Mouse (Mus musculus) mouse embryonic stem cell (cell line): ENCODE measurements at regions not wholly inside any gene's neighbourhood (a gene's known extent, or its start where the extent isn't known, plus 50 kb on each side); places are given as distances from the start of the nearest gene placed in this dataset.

Experiments
- in situ Hi-C, 2 experiments: fragments of 300-500 bp; cut with MboI; formaldehyde crosslinking; loops; 1 replicate in 1 of 2; 3 replicates in 1 of 2; pipeline ENCODE4 v1.14.3; 2019 to 2020; ENCODE audit warnings: low sequenced_read_pairs in 2 of 2, low pct_unique_long_range_greater_than_20kb in 1 of 2, mixed read lengths in 1 of 2; ENCODE audit not compliant: unreplicated experiment in 1 of 2

- in situ Hi-C loops = no loop called here
Measured at GRCm38 (mm10) chr2:149671870-149672269, 157.1 kb upstream of the Syndig1 start.

GRCm38 (mm10) chr2:149679822-149680459 is 149.1 kb upstream of the Syndig1 start:
- in situ Hi-C loops = no loop called here

DNA sequence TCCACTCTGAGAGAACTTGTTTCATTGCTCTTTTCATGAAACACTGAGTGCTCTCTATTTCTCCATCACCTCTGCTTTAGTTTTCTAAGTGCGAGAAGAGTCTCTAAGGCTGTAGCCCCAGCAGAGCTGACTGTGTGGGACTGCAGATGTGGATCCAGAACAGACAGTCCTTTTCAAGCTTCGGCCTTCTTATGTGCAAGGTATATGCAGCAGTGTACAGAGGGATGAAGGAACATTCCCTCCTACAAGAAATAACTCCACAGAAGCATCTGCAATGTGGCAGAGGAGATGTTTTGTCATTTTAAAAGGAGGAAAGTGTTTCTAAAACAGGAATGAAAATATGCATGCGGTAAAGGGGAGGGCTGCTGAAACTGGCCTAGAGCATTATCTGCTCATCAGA is 106.7 kb upstream of the Syndig1 start:
- in situ Hi-C loops = no loop called here

- in situ Hi-C loops = no loop called here
Measured at GRCm38 (mm10) chr2:149724279-149724678, 104.7 kb upstream of the Syndig1 start.

DNA sequence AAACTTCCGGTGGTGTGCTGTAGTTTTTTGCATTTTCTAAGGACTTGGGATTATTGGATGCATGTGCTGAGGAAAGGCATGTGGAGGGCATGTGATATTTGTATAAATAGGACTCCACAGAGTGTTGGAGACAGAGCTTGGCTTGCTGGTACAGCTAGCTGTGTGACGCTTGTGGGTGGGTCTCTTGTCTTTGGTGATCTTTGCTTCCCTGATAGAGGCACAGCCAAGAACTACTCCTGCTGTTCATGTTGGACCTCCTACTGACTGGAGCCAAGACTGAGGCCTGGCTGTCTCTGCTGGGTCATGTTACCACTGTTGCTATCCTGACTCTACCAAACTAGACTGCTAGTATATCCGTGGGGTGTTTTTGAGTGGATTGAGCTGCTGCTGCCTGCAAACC is 103.1 kb upstream of the Syndig1 start:
- in situ Hi-C loops = no loop called here

GRCm38 (mm10) chr2:149737837-149738236 is 91.2 kb upstream of the Syndig1 start:
- in situ Hi-C loops = no loop called here

GRCm38 (mm10) chr2:149739886-149740285 is 89.1 kb upstream of the Syndig1 start:
- in situ Hi-C loops = no loop called here

DNA sequence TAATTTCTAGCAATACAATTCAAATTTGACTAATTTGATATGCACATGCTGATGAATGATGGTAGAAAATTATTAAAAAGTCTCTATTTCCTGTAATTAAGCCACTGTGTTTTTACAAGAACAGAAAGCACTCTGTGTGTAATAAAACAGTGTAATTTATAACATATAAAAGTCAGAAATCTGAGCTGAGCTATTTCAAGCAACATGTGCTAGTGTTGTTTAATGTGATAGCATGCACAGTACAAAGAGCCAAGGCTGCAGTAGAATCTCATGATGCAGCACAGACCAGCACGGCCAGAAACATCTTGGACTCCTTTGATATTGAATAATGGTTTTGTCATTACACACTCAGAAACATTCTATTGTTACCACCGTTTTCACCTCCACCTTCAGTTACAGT is 86.3 kb upstream of the Syndig1 start:
- in situ Hi-C loops = no loop called here

DNA sequence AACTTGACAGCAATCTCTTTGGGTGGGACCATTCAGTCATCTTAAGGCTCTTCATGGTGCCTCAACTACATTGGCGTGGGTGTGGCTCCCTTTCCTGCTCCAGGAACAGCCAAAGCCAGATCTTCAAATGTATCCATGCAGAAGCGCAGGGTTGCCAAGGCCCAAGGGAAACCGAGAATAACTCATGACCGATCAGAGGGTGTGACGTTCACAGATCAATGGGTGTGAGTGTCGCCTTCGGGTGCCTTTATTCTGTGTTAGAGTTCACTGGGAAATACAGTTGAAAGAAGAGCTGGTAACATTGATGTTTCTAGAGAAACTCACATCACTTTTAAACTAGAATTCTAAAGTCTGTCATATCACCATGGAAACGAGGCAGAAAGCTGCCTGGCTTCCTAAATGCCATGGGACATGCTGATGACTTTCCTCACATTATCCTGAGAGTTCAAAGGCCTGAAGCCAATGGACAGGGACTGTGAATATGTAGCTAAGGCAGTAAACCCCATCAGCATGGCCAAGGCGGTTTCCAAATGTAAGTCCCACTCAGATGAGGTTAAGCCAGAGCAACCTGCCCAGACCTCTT is 80.7 kb upstream of the Syndig1 start:
- in situ Hi-C loops = no loop called here

DNA sequence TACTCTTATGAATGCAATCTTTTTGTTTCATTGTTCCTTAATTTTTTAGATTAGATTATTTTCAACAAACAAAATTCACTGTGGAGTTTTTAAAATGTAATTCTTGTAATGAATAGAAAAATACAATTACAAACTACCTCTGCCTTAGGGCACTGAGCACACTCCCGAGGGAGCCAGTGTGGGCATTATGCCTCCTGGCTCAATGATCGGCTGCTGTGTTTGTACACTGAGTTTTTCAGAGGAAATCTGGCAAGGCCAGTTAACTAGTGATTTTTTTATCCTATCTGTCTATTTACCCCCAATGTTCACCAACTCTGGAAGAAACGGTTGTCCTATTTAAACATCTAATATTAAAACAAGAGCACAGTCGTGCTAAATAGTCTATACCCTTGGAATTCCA is 69.9 kb upstream of the Syndig1 start:
- in situ Hi-C loops = no loop called here

DNA sequence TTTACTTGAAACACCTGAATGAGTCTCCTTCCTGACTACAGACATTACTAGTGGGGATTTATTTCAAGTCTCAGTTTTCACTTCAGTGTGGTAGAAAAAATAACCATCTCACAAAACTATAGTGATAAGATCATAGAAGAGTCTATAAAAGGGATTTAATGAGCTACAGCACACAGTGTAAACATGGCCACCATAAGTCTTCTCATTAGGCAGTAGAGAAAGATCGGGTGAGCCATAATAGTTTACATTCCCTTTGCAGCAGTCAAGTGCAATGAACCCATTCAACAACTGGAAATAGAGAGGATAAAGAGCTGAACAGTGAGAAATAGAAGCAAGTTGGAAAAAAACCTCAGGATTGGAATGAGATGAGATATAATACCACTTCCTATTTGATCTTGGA is 65.1 kb upstream of the Syndig1 start:
- in situ Hi-C loops = no loop called here

DNA sequence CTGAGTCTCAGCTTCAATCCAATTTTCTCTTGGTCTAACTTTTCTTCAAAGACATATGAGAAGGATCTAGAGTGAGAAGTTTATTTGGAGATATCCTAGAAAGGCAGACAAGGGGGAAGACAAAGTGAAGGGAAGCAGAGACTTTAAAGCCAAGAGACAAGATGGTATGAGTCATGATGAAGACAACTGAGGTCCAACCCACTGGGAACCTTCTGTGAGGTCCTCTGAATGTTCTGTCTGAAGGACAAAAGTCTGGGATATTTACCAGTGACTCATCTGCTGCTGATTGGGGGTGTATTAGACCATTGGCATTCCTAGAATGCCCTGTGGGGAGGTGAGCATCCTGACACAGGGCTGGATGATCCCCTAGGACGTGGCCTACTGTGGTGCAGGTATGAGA is 61.0 kb upstream of the Syndig1 start:
- in situ Hi-C loops = no loop called here

- in situ Hi-C loops = no loop called here
Measured at GRCm38 (mm10) chr2:149768551-149768950, 60.5 kb upstream of the Syndig1 start.

DNA sequence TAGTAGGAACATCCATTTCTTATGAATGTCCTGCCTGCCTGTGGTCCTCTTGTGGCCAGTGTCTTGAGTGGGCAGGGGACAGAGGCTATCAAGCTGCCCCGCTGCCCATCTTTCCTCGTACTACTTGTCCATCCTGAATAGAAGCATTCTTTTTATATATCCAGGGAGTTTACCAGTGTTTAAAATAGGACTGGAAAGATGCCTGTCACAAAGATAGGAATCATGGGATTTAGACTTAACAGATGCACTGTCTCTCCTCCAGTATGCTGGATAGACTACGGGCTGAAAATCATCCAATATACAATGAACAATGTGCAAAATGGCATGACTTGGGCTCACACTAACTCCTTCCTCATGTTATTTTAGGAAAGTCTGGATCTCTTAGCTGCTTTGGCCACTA is 51.7 kb upstream of the Syndig1 start:
- in situ Hi-C loops = no loop called here
